Mouse (Mus musculus) lung, adult 18-20 months (tissue): Measurements from ENCODE around the gene 4930544D05Rik.

Source experiments
- DNase-seq, 2 experiments: peaks; one replicate each; pipeline ENCODE4 v3.0.0; 2022; ENCODE audit warnings: mixed read lengths in 2 of 2

The 4930544D05Rik gene

DNA sequence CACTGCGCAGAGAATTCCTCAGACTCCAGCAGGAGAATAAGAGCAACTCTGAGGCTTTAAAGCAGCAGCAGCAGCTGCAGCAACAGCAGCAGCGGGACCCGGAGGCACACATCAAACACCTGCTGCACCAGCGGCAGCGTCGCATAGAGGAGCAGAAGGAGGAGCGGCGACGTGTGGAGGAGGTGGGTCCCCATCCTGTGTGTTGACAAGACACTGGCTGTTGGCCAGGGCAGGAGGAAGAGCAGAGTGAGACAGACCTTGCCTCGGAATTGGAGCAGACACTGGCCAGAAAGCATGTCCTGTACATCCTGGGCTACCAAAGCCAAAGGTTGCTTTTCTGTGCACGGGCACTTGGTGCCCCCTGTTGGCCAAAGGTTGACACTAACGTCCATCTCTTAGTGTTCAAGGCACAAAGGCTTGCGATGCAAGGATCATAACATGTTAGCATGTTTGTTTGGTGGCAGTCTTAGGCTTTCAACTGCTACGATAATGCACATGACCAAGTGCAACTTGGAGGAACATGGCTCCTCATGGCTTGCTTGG, 10.6 kb upstream of the 4930544D05Rik start:
- DNase-seq, result peak; percentile 76 to 77

- no peak for DNase-seq
Measured at GRCm38 (mm10) chr11:70606717-70607116, 8.9 kb upstream of the 4930544D05Rik start.

DNA sequence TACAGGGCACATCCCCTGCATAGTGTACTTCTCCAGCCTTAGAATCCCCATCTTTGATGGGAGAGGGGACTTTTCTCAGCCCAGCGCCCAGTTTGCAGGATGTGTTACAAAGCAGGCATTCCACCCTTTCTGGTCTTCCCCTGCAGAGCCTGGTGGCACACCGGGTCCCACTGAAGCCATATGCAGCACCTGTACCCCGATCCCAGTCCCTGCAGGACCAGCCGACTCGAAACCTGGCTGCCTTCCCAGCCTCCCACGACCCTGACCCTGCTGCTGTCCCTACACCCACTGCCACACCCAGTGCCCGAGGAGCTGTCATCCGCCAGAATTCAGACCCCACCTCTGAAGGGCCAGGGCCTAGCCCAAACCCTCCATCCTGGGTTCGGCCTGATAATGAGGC, 8.0 kb upstream of the 4930544D05Rik start:
- no peak for DNase-seq

DNA sequence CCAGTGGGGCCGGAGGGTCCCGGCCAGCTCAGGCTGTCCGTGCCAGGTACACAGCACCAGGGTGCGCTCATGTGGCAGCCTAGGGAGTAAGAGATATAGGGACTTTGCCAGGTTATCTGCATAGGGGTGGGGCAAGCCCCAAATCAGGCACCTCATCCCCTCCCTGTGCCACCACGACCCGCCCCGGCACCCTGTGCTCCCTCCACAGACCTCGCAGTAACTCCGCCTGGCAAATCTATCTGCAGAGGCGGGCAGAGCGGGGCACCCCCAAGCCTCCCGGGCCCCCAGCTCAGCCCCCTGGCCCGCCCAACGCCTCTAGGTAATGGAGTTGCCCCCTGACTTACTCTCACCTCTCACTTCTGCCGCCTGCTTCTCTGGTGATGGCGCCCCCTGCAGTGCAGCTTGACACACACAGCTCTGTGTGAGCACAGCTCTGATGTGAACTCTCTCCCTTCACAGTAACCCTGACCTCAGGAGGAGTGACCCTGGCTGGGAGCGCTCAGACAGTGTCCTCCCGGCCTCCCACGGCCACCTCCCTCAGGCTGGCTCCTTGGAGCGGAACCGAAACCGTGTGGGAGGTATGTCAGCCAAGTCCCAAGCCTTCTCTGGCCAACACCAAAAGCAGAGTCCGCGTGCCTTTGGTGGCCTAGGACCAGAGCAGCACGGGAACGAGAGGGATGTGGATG, 7.1 kb upstream of the 4930544D05Rik start:
- DNase-seq, result peak; percentile 44 to 62

- no peak for DNase-seq
Measured at GRCm38 (mm10) chr11:70610752-70611151, 4.9 kb upstream of the 4930544D05Rik start.

DNA sequence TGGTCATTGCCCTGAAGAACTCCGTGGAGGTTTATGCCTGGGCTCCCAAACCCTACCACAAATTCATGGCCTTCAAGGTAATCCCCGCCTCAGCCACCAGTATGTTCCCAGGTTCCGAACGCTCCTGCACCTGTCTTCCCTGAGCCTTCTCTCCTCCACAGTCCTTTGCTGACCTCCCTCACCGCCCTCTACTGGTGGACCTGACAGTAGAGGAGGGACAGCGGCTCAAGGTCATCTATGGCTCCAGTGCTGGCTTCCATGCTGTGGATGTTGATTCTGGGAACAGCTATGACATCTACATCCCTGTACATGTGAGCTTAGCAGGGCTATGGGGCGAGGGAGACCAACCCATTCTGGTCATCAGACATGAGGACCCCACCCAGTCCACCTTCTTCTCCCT, 3.1 kb upstream of the 4930544D05Rik start:
- no peak for DNase-seq

DNA sequence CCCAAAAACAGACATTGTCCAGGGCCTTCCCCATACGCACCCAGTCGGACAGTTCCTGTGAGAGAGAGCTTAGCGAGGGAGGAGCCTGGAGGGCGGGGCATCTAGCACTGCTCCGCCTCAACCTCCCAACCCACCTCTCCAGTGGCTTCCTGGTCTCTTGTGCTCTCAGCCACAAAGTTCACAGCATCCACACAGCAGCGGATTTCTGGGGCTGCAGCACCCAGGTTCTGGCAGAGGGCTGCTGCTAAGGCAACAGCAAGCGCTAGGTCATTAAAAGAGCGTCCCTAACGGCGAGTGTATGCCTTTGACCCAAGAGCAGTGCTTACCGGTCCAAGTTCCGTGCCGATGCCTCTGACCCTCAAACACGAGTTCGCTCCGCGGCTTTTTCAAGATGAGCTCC, 574 bp upstream of the 4930544D05Rik start:
- peak; percentile 83 to 86 for DNase-seq

DNA sequence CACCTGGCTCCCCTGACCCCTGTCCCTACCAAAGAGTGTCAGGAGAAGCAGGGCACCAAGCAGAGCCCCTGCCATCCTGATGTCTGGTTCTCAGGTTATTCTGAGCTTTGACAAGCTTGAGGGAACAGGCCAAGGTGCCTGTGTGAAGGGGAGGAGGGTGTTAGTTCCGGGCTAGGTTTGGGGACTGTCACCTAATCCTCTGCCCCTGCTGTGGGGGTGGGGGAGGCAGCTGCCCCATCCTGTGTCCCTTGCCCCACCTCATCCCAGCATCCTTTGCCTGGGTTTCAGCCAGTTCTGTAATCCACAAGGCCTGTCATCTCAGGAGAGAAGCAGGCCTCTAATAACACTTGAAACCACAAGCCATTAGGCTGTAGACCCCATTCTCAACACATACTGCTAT, 3.5 kb downstream of the 4930544D05Rik start, which contains the start of gene Chrne:
Chrne (minus strand) TSS at position 116 of the 400 bp plus-strand sequence.
- DNase-seq, result no peak

DNA sequence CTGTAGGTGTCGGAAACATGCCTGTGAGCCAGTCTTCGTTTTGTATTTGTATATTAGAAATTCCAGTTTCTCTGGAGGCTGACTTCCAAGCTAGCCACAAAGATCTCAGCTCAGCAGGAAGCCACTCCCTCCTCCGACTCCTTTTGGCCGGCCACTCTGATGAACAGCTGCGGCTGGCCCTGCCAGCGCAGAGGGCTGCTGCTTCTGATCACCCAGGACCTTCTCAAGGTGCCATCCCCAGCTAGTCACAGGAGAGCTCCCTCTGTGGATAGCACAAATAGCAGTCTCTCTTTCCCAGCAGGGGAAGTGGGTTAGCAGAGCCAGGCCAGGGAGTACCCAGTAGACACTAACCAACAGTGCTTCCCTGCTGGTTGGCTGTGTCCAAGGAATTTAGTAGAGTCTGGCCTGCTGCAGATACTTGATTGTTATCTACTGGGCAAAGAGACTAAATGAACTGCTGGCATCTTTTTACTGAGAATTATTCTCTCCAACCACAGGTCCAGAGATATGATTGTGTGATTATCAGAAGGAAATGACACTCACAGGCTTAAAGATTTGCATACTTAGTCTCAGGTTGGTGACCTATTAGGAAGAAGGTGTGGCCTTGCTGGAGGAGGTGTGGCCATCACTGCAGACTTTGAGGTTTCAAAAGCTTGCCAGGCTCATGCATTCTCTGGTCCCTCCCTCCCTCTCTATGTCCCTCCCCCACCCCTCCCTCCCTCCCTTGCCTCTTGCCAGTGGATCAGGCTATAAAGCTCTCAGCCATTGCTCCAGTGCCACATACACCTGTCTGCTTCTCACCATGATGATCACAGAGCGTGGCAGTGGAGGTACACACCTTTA, 6.5 kb downstream of the 4930544D05Rik start:
- DNase-seq, result no peak

DNA sequence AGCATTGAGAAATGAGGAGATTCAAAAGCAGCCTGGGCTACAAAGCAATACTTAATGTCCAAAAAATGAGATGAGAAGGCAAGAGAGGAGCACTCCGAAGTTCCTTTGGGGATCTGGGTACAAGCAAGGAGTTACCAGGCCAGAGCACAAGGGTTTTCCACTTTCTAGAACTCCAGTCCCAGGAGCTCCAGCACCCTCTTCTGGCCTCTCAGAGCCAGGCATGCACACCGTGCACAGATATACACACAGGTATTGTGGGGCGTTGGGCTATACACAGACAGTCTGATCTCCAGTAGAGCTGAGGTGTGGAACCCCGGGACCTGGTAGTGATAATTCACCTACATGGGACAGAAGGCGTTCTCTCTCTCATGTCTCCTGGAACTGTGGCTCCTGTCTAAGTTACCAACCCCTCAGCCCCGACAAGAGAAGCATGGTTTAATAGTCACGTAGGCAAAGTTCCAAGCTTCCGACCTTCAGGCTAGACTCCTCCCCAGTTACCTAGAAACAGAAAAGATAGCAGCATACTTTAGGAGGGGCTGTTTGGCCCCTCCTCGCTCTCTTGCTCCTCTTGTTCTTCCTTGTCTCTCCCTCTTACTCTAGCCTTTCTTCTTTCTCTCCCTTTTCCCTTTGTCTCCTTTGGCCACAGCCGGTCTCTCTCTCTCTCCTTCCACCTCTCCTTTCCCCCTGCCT, 7.5 kb downstream of the 4930544D05Rik start:
- DNase-seq, result no peak

- no peak for DNase-seq
Measured at GRCm38 (mm10) chr11:70625473-70625872, 9.8 kb downstream of the 4930544D05Rik start.

DNA sequence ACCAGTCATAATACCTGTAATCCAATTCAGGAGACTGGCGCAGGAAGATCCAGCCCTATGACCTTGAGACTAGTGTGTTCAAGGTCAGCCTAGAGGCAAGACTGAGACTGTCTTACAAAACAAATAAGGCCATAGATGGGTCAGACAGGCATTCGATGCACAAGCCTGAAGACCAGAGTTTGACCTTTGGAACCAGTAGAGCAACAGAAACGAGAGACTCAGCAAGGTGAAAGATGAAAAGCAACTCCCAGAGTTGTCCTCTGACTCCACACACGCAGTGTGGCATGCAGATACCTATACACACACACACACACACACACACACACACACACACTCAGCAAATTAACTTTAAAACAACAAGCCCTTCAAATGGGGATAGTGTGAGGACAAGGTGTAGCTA, 11.2 kb downstream of the 4930544D05Rik start:
- DNase-seq, result no peak

GRCm38 (mm10) chr11:70628431-70628830, 12.8 kb downstream of the 4930544D05Rik start:
- no peak for DNase-seq

DNA sequence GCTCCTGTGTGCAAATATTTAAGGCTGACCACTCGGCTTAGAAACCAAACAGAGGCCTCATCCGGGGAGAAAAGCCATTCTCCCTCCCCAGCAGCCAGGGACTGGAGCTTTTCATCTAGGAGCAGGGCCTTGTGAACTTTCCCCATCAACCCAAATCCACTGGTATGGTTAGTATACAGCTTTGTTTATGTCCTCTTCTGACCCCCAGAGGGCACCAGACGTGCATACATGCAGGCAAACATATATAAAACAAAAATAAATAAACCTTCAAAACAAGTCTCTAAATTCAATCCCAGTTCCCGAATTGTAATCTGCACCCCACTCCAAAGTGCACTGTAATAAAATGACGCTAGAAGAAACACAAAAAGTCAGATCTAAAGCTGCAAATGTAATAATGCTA, 13.9 kb downstream of the 4930544D05Rik start:
- DNase-seq, result no peak

GRCm38 (mm10) chr11:70630129-70630528, 14.5 kb downstream of the 4930544D05Rik start:
- DNase-seq, result no peak

GRCm38 (mm10) chr11:70635601-70636000, 20.0 kb downstream of the 4930544D05Rik start:
- no peak for DNase-seq

GRCm38 (mm10) chr11:70637764-70638163, 22.1 kb downstream of the 4930544D05Rik start:
- no peak for DNase-seq

GRCm38 (mm10) chr11:70638293-70638692, 22.6 kb downstream of the 4930544D05Rik start:
- no peak for DNase-seq

DNA sequence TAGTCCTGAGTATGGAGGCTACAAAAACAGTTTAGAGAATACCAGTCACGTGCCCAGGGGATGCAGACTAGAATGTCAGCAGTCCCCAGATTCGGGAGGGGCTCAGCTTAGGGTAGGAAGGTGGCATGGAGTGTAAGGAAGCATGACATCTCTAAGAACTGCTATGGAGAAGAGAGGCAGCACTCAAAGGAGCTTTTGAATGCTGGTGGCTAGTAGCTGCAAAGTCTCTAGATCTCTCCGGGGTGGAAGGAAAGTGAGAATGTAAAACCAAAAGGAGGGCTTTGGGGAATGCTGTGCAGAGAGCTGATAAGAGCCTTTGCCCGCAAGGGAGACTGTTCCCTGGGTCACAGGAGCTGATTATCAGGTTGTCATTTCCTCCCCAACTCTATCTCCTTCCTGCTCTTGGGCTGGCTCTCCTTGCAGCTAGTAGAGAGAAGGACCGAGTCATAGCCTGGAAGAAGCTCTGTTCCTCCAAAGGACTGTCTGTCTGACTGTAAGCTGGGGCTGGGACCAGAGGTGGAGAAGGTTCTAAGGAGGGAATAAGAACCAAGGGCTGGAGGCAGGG, 23.1 kb downstream of the 4930544D05Rik start, which contains the start of gene Gp1ba:
Gp1ba (plus strand) TSS at position 409 of the 565 bp plus-strand sequence.
- DNase-seq, result no peak

DNA sequence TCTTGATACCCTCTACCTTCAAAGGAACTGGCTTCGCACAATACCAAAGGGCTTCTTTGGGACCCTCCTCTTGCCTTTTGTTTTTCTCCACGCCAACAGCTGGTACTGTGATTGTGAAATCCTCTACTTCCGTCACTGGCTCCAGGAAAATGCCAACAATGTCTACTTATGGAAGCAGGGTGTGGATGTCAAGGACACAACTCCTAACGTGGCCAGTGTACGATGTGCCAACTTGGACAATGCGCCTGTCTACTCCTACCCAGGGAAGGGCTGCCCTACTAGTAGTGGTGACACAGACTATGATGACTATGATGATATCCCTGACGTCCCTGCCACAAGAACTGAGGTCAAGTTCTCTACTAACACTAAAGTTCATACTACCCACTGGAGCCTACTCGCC, 24.3 kb downstream of the 4930544D05Rik start:
- peak in 1 of 2 experiments; percentile 51 for DNase-seq

DNA sequence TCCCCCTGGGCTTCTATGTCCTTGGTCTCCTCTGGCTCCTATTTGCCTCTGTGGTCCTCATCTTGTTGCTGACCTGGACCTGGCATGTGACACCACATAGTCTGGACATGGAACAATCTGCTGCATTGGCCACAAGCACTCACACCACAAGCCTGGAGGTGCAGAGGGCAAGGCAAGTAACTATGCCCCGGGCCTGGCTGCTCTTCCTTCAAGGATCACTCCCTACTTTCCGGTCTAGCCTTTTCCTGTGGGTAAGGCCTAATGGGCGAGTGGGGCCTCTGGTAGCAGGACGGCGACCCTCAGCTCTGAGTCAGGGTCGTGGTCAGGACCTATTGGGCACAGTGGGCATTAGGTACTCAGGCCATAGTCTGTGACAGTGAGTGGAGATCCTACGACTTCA, 25.6 kb downstream of the 4930544D05Rik start:
- DNase-seq, result no peak

DNA sequence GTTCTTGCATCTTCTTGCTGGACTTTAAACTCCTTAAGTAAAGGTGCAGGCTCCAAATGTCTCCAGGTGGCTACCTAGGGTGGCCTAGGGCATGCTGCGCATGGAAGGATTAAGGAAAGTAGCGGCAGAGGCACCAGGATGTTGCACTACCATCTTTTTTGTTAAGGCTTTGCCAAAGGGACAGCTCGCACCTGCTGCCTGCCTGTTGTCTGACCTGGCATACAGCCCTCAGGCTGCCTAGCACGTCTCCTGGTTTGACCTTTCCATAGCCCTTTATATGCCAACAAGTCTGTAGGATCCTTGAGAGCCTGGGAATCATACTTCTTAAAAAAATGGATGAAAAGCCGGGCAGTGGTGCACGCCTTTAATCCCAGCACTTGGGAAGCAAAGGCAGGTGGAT, 27.4 kb downstream of the 4930544D05Rik start:
- no peak for DNase-seq
